14 mouse cellular contexts compared by ENCODE assay signal in genomic region chr6:14885199-14885598, GRCm38 (mm10). TPM values are rescaled to one million over a fixed set of nuclear protein-coding genes. Genes with fewer than 3 reads are reported as not detected.
"Had no signal": no experiment of that assay in that cellular context is flagged by ENCODE, and none has a peak within 500 bp of the region (broad histone marks: within the 10 kb centered on the region; RNA-seq: fewer than 3 reads in every experiment).

No protein-coding gene starts in this region.

- H3K36me3 ChIP-seq: limb, embryonic 10.5 days; liver, embryonic 15.5 days had no signal

- H3K4me3 ChIP-seq: left cerebral cortex, adult 2 months; limb, embryonic 10.5 days; liver, embryonic 15.5 days; myocyte had no signal

- H3K9ac ChIP-seq: liver, embryonic 15.5 days had no signal

- H3K27ac ChIP-seq: left cerebral cortex, adult 2 months; limb, embryonic 10.5 days; liver, embryonic 15.5 days had no signal

- ATAC-seq: intestine, embryonic 16.5 days; lung, postnatal 0 days had no signal

- DNase-seq: kidney, adult 2 months; kidney, postnatal 25 days; lung, adult 2 months; lung, postnatal 36 days; retina, postnatal 1 day; right cerebral cortex, postnatal 14 days; thymus, postnatal 4 days had no signal

- H3K4me2 ChIP-seq: liver, embryonic 11.5 days; liver, embryonic 15.5 days had no signal

- H3K9me3 ChIP-seq: limb, embryonic 10.5 days; liver, embryonic 15.5 days had no signal

- H3K27me3 ChIP-seq: liver, embryonic 15.5 days had no signal

- H3K4me1 ChIP-seq: limb, embryonic 10.5 days; liver, embryonic 15.5 days had no signal

RNA-seq across cellular contexts. Expression of gene Foxp2, which starts 15.9 kb away (rescaled TPM):
- polyA plus RNA-seq: myocyte had no signal
